Mouse (Mus musculus) liver, adult 2 months (tissue): ENCODE data around the gene R3hdm2.
A peak's percentile ranks its signal among the peaks of the same experiment; 100 is the strongest.

ENCODE experiments used
- CTCF ChIP-seq: fragments of 200-500 bp; IDR thresholded peaks from 2 replicates; pipeline ENCODE4 v1.5.1; 2011; ENCODE audit warnings: low read depth, low read length, control low read depth
- POLR2A ChIP-seq: fragments of 200-500 bp; IDR thresholded peaks from 2 replicates; pipeline ENCODE4 v1.6.1; 2011; ENCODE audit warnings: low read length, control low read depth; ENCODE audit not compliant: insufficient read depth; ENCODE audit errors: extremely low read depth

GRCm38 (mm10) chr10:127380251-127380691 is at the start of gene R3hdm2:
- TF ChIP-seq CTCF, result no peak
- peak; percentile 71; the same call in 1 of the 2 replicates for TF ChIP-seq POLR2A
